13 mouse cellular contexts compared by ENCODE assay signal in the genomic region with DNA sequence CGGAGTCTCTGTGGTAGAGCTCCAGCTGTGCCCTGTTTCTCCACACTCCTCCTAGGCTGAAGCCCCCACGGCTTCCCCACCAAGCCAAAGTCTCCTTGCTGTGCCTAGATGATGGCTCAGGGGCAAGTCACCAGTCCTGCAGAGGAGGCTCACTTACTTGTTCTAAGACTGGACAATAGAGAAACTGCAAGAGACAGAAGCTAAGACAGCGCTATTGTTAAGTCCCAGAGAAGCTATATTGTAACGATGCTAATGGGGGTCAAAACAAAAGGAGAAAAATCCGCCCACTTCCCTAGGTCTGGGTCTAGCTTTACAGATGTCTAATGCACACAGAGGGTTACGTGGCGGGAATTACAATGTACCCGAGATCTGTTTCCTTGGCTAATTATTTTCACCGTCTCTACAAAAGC. TPM values are rescaled to one million over a fixed set of nuclear protein-coding genes. Genes with fewer than 3 reads are reported as not detected.
A peak's percentile ranks its signal among the peaks of the same experiment; 100 is the strongest.
DNase-seq lines count a peak whose midpoint lies in the region; ATAC-seq and TF ChIP-seq lines count a peak whose summit lies in the region.
"Had no signal": no experiment of that assay in that cellular context is flagged by ENCODE, and none has a peak within 500 bp of the region (broad histone marks: within the 10 kb centered on the region; RNA-seq: fewer than 3 reads in every experiment).

No protein-coding gene starts in this region.

- H3K4me2 ChIP-seq in lung, embryonic 15.5 days: no peak overlapping the region
- H3K4me2 ChIP-seq in forebrain, postnatal 0 days (ENCODE audit: low read depth): no peak overlapping the region
- H3K4me2 ChIP-seq in midbrain, embryonic 11.5 days: peak overlapping the region; percentile 10
- H3K4me2 ChIP-seq in neural tube, embryonic 15.5 days: 0 out of 2 replicates have a peak overlapping the region, but pooled peaks have one; percentile 15

- H3K9ac ChIP-seq in lung, embryonic 15.5 days: no peak overlapping the region
- H3K9ac ChIP-seq in forebrain, postnatal 0 days: no peak overlapping the region; the same call in 1 of the 2 replicates
- peak overlapping the region; percentile 34; the same call in 1 of the 2 replicates for H3K9ac ChIP-seq in midbrain, embryonic 11.5 days (ENCODE audit: low read length)
- H3K9ac ChIP-seq in neural tube, embryonic 15.5 days (replicated peaks): no peak overlapping the region

- no peaks in the 10 kb centered on the region for H3K9me3 ChIP-seq in lung, embryonic 15.5 days
- H3K9me3 ChIP-seq in forebrain, postnatal 0 days (ENCODE audit: low read length): no peaks in the 10 kb centered on the region
- no peaks in the 10 kb centered on the region for H3K9me3 ChIP-seq in midbrain, embryonic 11.5 days (ENCODE audit: control insufficient read depth, low read length)
- H3K9me3 ChIP-seq in neural tube, embryonic 15.5 days (replicated peaks): no peaks in the 10 kb centered on the region

- no peak overlapping the region for H3K27ac ChIP-seq in lung, embryonic 15.5 days
- H3K27ac ChIP-seq in forebrain, postnatal 0 days (ENCODE audit: low read depth, low read length): peak overlapping the region; percentile 67
- peak overlapping the region; percentile 82 for H3K27ac ChIP-seq in midbrain, embryonic 11.5 days (ENCODE audit: low read depth, low read length)
- H3K27ac ChIP-seq in neural tube, embryonic 15.5 days (replicated peaks): peak overlapping the region; percentile 54; the same call in 1 of the 2 replicates
- H3K27ac ChIP-seq: macrophage had no signal

- H3K27me3 ChIP-seq in lung, embryonic 15.5 days: peaks cover 8% of the 10 kb centered on the region; the same call in 1 of the 2 replicates
- no peaks in the 10 kb centered on the region for H3K27me3 ChIP-seq in forebrain, postnatal 0 days (ENCODE audit: insufficient read depth, low read length)
- no peaks in the 10 kb centered on the region for H3K27me3 ChIP-seq in midbrain, embryonic 11.5 days (ENCODE audit: control insufficient read depth, insufficient read depth, low read length)
- no peaks in the 10 kb centered on the region for H3K27me3 ChIP-seq in neural tube, embryonic 15.5 days (replicated peaks)

- TF ChIP-seq CTCF in forebrain, postnatal 0 days (IDR thresholded peaks at IDR 0.05; ENCODE audit: low read depth): no peak

- no peak for DNase-seq in lung, postnatal 14 days
- DNase-seq in forebrain, postnatal 0 days: peak; percentile 64
- DNase-seq in midbrain, embryonic 11.5 days (ENCODE audit: low spot score, missing footprints): peak; percentile 97
- no peak for DNase-seq in cerebellum, postnatal 14 days
- DNase-seq in adrenal gland, postnatal 14 days: no peak
- DNase-seq: kidney, postnatal 36 days; right cerebral cortex, postnatal 4 days had no signal

- no peaks in the 10 kb centered on the region for H3K36me3 ChIP-seq in lung, embryonic 15.5 days
- no peaks in the 10 kb centered on the region for H3K36me3 ChIP-seq in forebrain, postnatal 0 days (ENCODE audit: insufficient read depth)
- H3K36me3 ChIP-seq in midbrain, embryonic 11.5 days (ENCODE audit: control insufficient read depth, insufficient read depth, low read length): no peaks in the 10 kb centered on the region
- no peaks in the 10 kb centered on the region for H3K36me3 ChIP-seq in neural tube, embryonic 15.5 days
- H3K36me3 ChIP-seq: G1E had no signal

- ATAC-seq in lung, embryonic 15.5 days (ENCODE audit: borderline replicate concordance, extremely low read depth, low FRiP score, low TSS enrichment): peak; percentile 37; the same call in 1 of the 2 replicates
- ATAC-seq in forebrain, postnatal 0 days: peak; percentile 69; the same call in 1 of the 2 replicates
- ATAC-seq in midbrain, embryonic 11.5 days (ENCODE audit: low FRiP score): peak; percentile 86
- peak; percentile 38; the same call in 1 of the 2 replicates for ATAC-seq in neural tube, embryonic 15.5 days (ENCODE audit: low FRiP score)
- ATAC-seq in cerebellum, adult (ENCODE audit: insufficient number of reproducible peaks, low FRiP score, low TSS enrichment): no peak
- ATAC-seq: intestine, postnatal 0 days had no signal

- no peaks in the 10 kb centered on the region; the same call in 1 of the 2 replicates for H3K4me1 ChIP-seq in lung, embryonic 15.5 days
- H3K4me1 ChIP-seq in forebrain, postnatal 0 days (ENCODE audit: insufficient read depth): 0 out of 2 replicates have a peak, but pooled peaks cover 3% of the 10 kb centered on the region
- H3K4me1 ChIP-seq in midbrain, embryonic 11.5 days (ENCODE audit: control insufficient read depth, insufficient read depth, low read length): peaks cover 22% of the 10 kb centered on the region
- peaks cover 25% of the 10 kb centered on the region for H3K4me1 ChIP-seq in neural tube, embryonic 15.5 days

- 21% methylated on average over 9 of the region's 9 CpGs for WGBS in lung, embryonic 15.5 days
- WGBS in forebrain, postnatal 0 days: 6% methylated on average over 9 of the region's 9 CpGs
- 3% methylated on average over 9 of the region's 9 CpGs for WGBS in midbrain, embryonic 11.5 days
- 8% methylated on average over 9 of the region's 9 CpGs for WGBS in neural tube, embryonic 15.5 days

- no peak overlapping the region for H3K4me3 ChIP-seq in lung, embryonic 15.5 days
- H3K4me3 ChIP-seq in forebrain, postnatal 0 days (ENCODE audit: low read depth, low read length): no peak overlapping the region
- H3K4me3 ChIP-seq in midbrain, embryonic 11.5 days (ENCODE audit: low read depth, low read length): no peak overlapping the region
- no peak overlapping the region for H3K4me3 ChIP-seq in neural tube, embryonic 15.5 days (replicated peaks)

RNA-seq across cellular contexts. Expression of a gene that starts 59.4 kb away (rescaled TPM):
- 0.86 and 1.3 TPM in 2 replicates for polyA plus RNA-seq in lung, embryonic 15.5 days (2015; fragmentation: Nextera tagmentation; extraction: Ambion mirVana)
- 0.46 and 1.0 TPM in 2 replicates for total RNA-seq in forebrain, postnatal 0 days (2014; rRNA removed)
- polyA plus RNA-seq in forebrain, postnatal 0 days (2015; fragmentation: Nextera tagmentation; extraction: Ambion mirVana): 0.19 and 0.22 TPM in 2 replicates
- 0.07 and 0.15 TPM in 2 replicates for polyA plus RNA-seq in midbrain, embryonic 11.5 days (2014; fragmentation: Nextera tagmentation; extraction: Ambion mirVana)
- polyA plus RNA-seq in neural tube, embryonic 15.5 days (2015; fragmentation: Nextera tagmentation; extraction: Ambion mirVana): 0.38 and 0.69 TPM in 2 replicates
- total RNA-seq in adrenal gland, postnatal 14 days (2021): 4.9 and 5.0 TPM in 2 replicates
- polyA plus RNA-seq: G1E, macrophage had no signal

Comparison
In these comparisons a context has a peak if more than half of its experiments do, and no peak if none do; other contexts are left out.
1. H3K4me2 ChIP-seq: peak in midbrain, embryonic 11.5 days (single experiment) and neural tube, embryonic 15.5 days (single experiment); none in lung, embryonic 15.5 days (single experiment) and forebrain, postnatal 0 days (single experiment).
2. DNase-seq: peak in forebrain, postnatal 0 days (single experiment) and midbrain, embryonic 11.5 days (single experiment); none in lung, postnatal 14 days (single experiment), cerebellum, postnatal 14 days (0 of 2) and adrenal gland, postnatal 14 days (single experiment).